Mouse (Mus musculus) midbrain, embryonic 10.5 days (tissue): Measurements from ENCODE around the gene Elk3. TPM values are rescaled to one million over a fixed set of nuclear protein-coding genes. Genes with fewer than 3 reads are reported as not detected.

Experiments
- DNase-seq: peaks from one replicate; pipeline ENCODE4 v3.0.0-alpha.2; 2017; ENCODE audit warnings: low spot score
- H3K27ac ChIP-seq: fragments of 300-500 bp; sonication (generic); replicated peaks from 2 replicates; pipeline ENCODE4 v1.5.1; 2016; ENCODE audit warnings: mild to moderate bottlenecking
- H3K27me3 ChIP-seq: fragments of 300-500 bp; sonication (generic); 2 replicates; pipeline ENCODE4 v1.6.1; 2016; ENCODE audit warnings: low read depth, mild to moderate bottlenecking; ENCODE audit not compliant: poor library complexity, severe bottlenecking
- H3K36me3 ChIP-seq: fragments of 300-500 bp; sonication (generic); 2 replicates; pipeline ENCODE4 v1.6.1; 2016; ENCODE audit warnings: mild to moderate bottlenecking, moderate library complexity
- H3K4me1 ChIP-seq: fragments of 300-500 bp; sonication (generic); 2 replicates; pipeline ENCODE4 v1.6.1; 2016
- H3K4me3 ChIP-seq: fragments of 300-500 bp; sonication (generic); 2 replicates; pipeline ENCODE4 v1.5.1; 2016; ENCODE audit warnings: mild to moderate bottlenecking, moderate library complexity
- H3K9me3 ChIP-seq: fragments of 300-500 bp; sonication (generic); replicated peaks from 2 replicates; pipeline ENCODE4 v1.6.1; 2016; ENCODE audit warnings: mild to moderate bottlenecking
- WGBS: fragments of 180-500 bp; shearing (Covaris S2); methylation state at CpG from one replicate; pipeline ENCODE4 v1.1.7; 2016; 5-methylcytosine and 5-hydroxymethylcytosine counted together
- polyA plus RNA-seq: library from polyadenylated mRNA; unstranded; fragments of >200 nt; fragmentation: Nextera tagmentation; extraction: Ambion mirVana; gene quantifications from 2 replicates; pipeline ENCODE4 v1.2.1, GENCODE M21; 2016

The Elk3 gene
- polyA plus RNA-seq, 1 experiment from 2014 or later = 10.6 TPM

DNA sequence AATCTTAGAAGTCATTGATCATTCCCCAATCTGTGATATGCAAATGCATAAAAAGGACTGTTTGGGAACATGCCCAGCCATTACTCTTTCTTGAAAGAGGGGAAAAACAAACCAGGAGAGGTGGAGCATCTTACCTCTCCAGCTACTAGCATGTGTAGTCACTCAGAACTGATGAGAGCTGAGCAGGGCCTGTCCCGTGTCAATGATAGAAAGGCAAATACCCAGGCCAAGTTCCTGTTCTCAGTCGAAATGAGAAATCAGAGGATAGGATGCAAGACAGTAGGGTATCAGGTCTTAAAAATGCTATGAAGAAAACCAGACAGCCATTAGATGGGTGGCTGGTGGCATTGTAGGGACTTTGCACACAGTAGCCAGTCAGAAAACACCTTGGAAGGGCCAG lies 34.6 kb upstream of the Elk3 start:
- Histone ChIP-seq H3K4me1 (no peaks in the 10 kb centered on the region), H3K27ac (no peak overlapping the region), H3K36me3 (no peaks in the 10 kb centered on the region), H3K4me3 (no peak overlapping the region), H3K27me3 (no peaks in the 10 kb centered on the region), H3K9me3 (no peaks in the 10 kb centered on the region)
- no peak for DNase-seq
- 91% methylated on average over 2 of the region's 2 CpGs for WGBS

DNA sequence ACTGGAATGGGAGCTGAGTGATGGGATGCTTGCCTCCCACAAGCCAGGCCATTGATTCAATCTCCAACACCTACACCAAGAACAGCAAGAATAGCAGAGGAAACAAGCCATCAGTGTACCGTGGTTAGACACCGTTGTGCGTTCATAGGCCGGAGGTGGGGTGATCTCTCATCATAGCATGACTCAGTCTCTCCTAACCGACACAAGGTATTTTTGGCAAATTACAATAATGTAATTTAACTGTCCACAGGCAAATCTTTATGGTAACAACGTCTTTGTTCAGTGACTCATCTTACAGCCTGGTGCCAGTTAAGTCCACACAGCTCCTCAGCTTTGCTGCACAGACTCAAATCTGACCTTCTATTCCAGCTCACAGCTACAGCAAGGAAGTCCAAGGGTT lies 32.5 kb upstream of the Elk3 start:
- H3K27me3 ChIP-seq = no peaks in the 10 kb centered on the region
- no peak for DNase-seq
- no peak overlapping the region for H3K27ac ChIP-seq
- WGBS = 93% methylated on average over 6 of the region's 6 CpGs
- H3K9me3 ChIP-seq = no peaks in the 10 kb centered on the region
- no peak overlapping the region for H3K4me3 ChIP-seq
- no peaks in the 10 kb centered on the region for H3K4me1 ChIP-seq
- no peaks in the 10 kb centered on the region for H3K36me3 ChIP-seq

GRCm38 (mm10) chr10:93342986-93343385 lies 32.1 kb upstream of the Elk3 start:
- WGBS = 97% methylated on average over 3 of the region's 3 CpGs
- Histone ChIP-seq H3K4me1 (no peaks in the 10 kb centered on the region), H3K36me3 (no peaks in the 10 kb centered on the region), H3K27ac (no peak overlapping the region), H3K9me3 (no peaks in the 10 kb centered on the region), H3K4me3 (no peak overlapping the region), H3K27me3 (no peaks in the 10 kb centered on the region)
- DNase-seq = no peak

- no peak for DNase-seq
- no peaks in the 10 kb centered on the region for H3K9me3 ChIP-seq
- WGBS = 88% methylated on average over 5 of the region's 5 CpGs
- no peak overlapping the region for H3K4me3 ChIP-seq
- H3K4me1 ChIP-seq = no peaks in the 10 kb centered on the region; the same call in 1 of the 2 replicates
- H3K27me3 ChIP-seq = no peaks in the 10 kb centered on the region
- H3K36me3 ChIP-seq = no peaks in the 10 kb centered on the region
- H3K27ac ChIP-seq = no peak overlapping the region
These were observed 27.6 kb upstream of the Elk3 start for GRCm38 (mm10) chr10:93338526-93338925.

DNA sequence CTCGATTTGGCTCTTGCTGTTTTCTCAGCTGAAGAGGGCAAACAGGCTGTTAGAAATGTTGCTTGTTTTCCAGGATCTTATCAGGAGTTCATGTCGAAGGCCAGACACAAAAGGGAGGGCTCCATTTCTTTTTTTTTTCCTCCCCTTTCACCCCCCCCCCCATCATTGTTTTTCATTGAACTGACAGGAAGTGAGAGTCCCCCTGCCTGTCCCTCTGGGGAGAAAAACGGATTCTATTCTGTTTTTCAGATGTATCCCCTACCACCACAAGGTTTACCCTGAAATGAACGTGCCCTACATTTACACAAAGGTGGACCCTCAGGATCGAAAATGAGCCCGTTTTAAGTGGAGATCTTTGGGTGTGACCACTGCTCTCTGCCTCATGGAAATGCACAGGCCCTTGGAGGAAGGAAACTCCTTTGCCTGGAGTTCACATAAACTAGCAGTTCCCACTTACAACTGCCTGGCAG lies 25.6 kb upstream of the Elk3 start:
- H3K27me3 ChIP-seq = no peaks in the 10 kb centered on the region
- H3K9me3 ChIP-seq = no peaks in the 10 kb centered on the region
- no peaks in the 10 kb centered on the region for H3K36me3 ChIP-seq
- DNase-seq = no peak
- peaks cover 5% of the 10 kb centered on the region; the same call in 1 of the 2 replicates for H3K4me1 ChIP-seq
- H3K4me3 ChIP-seq = no peak overlapping the region
- WGBS = 70% methylated on average over 6 of the region's 6 CpGs
- no peak overlapping the region for H3K27ac ChIP-seq

DNA sequence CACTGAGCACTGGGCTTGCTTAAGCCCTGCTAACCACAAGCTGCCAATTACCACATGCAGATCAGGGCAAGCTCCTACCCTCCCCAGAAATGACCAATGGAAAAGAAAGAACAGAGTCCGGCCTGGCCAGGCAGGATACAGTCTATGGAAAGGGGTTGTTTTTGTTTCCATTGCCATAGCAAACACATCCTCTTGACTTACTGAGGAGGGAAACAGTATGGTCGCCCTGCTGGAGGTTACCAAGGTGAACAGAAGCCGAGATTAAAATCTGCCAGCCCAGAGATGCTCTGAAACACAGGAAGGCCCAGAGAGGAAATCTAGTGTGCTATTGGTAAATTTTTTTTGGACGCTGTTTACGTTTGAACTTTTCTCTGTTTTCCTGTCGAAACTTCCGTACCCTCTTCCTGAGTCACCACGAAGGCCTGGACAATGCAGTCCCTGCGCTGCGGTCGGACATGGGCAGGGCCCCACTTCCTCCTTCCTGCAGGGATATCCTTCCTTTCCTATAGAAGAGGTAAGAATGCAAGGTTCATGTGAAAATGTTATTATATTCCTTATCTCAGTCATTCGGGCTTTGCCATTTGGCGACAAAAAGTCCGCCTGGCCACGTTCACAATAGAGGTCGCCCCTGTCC lies 25.0 kb upstream of the Elk3 start:
- Histone ChIP-seq H3K4me1 (peaks cover 5% of the 10 kb centered on the region; the same call in 1 of the 2 replicates), H3K36me3 (no peaks in the 10 kb centered on the region), H3K4me3 (no peak overlapping the region), H3K27me3 (no peaks in the 10 kb centered on the region), H3K9me3 (no peaks in the 10 kb centered on the region), H3K27ac (0 out of 2 replicates have a peak overlapping the region, but pooled peaks have one; percentile 23)
- 88% methylated on average over 16 of the region's 16 CpGs for WGBS
- no peak for DNase-seq

DNA sequence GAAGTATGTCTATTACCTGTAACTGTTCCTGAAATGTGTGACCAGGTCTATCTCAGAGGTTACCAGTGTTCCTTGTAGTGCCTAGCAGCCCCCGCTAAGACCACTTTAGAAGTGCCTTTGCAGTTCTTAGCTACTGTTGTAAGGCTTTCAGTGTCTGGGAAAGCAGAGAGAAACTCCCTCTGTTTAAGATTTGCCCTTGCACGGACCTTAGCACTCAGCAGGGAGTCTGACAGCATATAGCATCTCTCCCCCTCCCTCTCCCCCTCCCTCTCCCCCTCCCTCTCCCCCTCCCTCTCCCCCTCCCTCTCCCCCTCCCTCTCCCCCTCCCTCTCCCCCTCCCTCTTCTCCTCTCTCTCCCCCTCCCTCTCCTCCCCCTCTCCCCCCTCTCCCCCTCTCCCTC lies 24.1 kb upstream of the Elk3 start:
- H3K36me3 ChIP-seq = no peaks in the 10 kb centered on the region
- no peaks in the 10 kb centered on the region for H3K27me3 ChIP-seq
- H3K4me3 ChIP-seq = no peak overlapping the region
- H3K4me1 ChIP-seq = peaks cover 5% of the 10 kb centered on the region; the same call in 1 of the 2 replicates
- 50% methylated on average over 2 of the region's 2 CpGs for WGBS
- DNase-seq = no peak
- no peak overlapping the region for H3K27ac ChIP-seq
- no peaks in the 10 kb centered on the region for H3K9me3 ChIP-seq

DNA sequence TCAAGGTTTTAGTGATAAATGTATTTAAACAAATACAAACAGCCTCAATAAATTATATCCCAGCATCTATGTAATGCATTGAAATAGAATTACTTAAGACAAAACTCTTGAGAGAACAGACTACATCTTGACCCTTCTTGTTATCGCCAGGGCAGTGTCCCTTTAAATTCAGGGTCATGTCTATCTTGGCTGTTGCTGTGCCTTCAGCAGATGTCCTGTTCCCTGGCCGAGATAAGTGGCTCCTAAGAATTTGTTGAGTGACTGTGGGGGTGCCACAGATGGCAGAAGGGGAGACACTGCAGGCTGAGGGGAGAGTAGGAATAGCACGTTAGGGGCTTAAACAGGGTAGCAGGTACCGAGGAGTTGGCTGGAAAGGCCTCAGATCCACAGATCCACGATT lies 22.3 kb upstream of the Elk3 start:
- DNase-seq = no peak
- peaks cover 5% of the 10 kb centered on the region; the same call in 1 of the 2 replicates for H3K4me1 ChIP-seq
- no peaks in the 10 kb centered on the region for H3K9me3 ChIP-seq
- no peak overlapping the region for H3K4me3 ChIP-seq
- 82% methylated on average over 5 of the region's 5 CpGs for WGBS
- H3K27ac ChIP-seq = 0 out of 2 replicates have a peak overlapping the region, but pooled peaks have one; percentile 23
- H3K36me3 ChIP-seq = no peaks in the 10 kb centered on the region
- no peaks in the 10 kb centered on the region for H3K27me3 ChIP-seq

GRCm38 (mm10) chr10:93332261-93332809 lies 21.4 kb upstream of the Elk3 start:
- H3K36me3 ChIP-seq = no peaks in the 10 kb centered on the region
- H3K27ac ChIP-seq = 0 out of 2 replicates have a peak overlapping the region, but pooled peaks have one; percentile 42
- H3K4me3 ChIP-seq = no peak overlapping the region
- H3K27me3 ChIP-seq = no peaks in the 10 kb centered on the region
- no peaks in the 10 kb centered on the region for H3K9me3 ChIP-seq
- H3K4me1 ChIP-seq = peaks cover 5% of the 10 kb centered on the region; the same call in 1 of the 2 replicates
- 64% methylated on average over 3 of the region's 3 CpGs for WGBS
- no peak for DNase-seq

DNA sequence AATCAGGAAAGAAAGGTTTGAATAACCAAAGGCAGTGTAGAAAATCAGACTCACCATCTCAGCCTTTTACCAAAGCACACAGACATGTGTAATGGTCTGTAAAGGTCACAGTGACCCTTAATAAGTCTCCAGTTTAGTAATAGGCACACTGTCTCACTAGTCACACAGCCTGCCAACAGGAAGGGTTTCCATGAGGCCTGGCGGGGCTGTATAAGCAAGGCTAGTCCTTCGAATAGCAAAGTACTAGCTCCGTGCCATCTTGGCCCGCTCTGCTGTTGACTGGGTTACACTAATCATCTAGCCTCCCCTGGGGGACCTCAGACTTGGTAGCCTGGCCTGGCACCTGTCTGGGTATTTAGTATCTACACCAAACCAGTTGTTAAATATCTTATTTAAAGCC lies 20.6 kb upstream of the Elk3 start:
- Histone ChIP-seq H3K36me3 (no peaks in the 10 kb centered on the region), H3K9me3 (no peaks in the 10 kb centered on the region), H3K27me3 (no peaks in the 10 kb centered on the region), H3K27ac (no peak overlapping the region), H3K4me1 (peaks cover 5% of the 10 kb centered on the region; the same call in 1 of the 2 replicates), H3K4me3 (no peak overlapping the region)
- WGBS = 91% methylated on average over 4 of the region's 4 CpGs
- DNase-seq = no peak

DNA sequence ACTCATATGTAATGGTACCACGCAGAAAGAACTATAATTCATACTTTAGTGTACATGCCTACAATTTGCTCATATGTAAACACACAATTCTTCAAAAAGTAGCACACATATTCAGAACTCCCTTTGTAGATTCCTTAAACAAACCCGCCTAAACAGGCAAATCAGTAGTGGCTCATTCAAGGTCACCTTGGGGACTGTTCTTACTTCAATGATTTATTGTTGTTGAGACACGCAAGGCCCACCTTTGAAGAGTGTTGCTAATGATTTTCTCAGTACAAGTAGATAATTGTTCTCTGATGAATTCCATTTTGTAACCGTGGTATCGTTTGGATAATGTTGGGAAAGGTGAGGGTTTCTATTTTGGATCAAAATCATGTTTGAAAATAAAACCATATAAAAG lies 17.4 kb upstream of the Elk3 start:
- Histone ChIP-seq H3K9me3 (no peaks in the 10 kb centered on the region), H3K36me3 (no peaks in the 10 kb centered on the region), H3K27me3 (no peaks in the 10 kb centered on the region), H3K4me3 (no peak overlapping the region), H3K4me1 (peaks cover 10% of the 10 kb centered on the region; the same call in 1 of the 2 replicates), H3K27ac (no peak overlapping the region)
- 93% methylated on average over 5 of the region's 5 CpGs for WGBS
- DNase-seq = no peak

GRCm38 (mm10) chr10:93327187-93327586 lies 16.3 kb upstream of the Elk3 start:
- no peak for DNase-seq
- Histone ChIP-seq H3K9me3 (no peaks in the 10 kb centered on the region), H3K27ac (no peak overlapping the region), H3K27me3 (no peaks in the 10 kb centered on the region), H3K4me3 (no peak overlapping the region), H3K4me1 (peaks cover 5% of the 10 kb centered on the region; the same call in 1 of the 2 replicates), H3K36me3 (no peaks in the 10 kb centered on the region)
- 93% methylated on average over 6 of the region's 6 CpGs for whole genome bisulfite sequencing

DNA sequence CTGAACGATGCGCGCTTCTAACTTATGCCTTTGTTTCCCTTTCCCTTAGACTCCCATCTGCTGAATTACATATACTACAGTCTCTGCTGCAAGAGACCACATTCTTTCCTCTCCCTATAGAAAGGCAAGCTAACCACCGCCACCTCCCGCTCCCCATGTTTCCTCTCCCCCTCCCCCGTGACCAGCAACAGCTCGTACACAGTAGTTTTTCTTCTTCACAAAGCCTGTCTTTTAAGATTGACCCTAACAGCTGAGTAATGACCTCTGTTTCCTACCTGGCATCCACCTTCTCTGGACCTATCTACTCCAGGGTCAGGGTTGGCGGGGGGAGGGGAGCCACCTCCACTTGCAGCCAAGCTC lies 15.8 kb upstream of the Elk3 start:
- no peaks in the 10 kb centered on the region for H3K9me3 ChIP-seq
- 87% methylated on average over 8 of the region's 8 CpGs for WGBS
- H3K27me3 ChIP-seq = no peaks in the 10 kb centered on the region
- no peak overlapping the region for H3K27ac ChIP-seq
- DNase-seq = no peak
- H3K4me3 ChIP-seq = no peak overlapping the region
- H3K36me3 ChIP-seq = no peaks in the 10 kb centered on the region
- H3K4me1 ChIP-seq = peaks cover 5% of the 10 kb centered on the region; the same call in 1 of the 2 replicates
